Mouse (Mus musculus) heart, embryonic 14.5 days (tissue): Measurements from ENCODE around the gene Usp36. TPM values are rescaled to one million over a fixed set of nuclear protein-coding genes. Genes with fewer than 3 reads are reported as not detected.
A peak's percentile ranks its signal among the peaks of the same experiment; 100 is the strongest.

Experiments
- ATAC-seq: fragments of 200-750 bp; cut with Nextera tagmentation; 2 replicates; pipeline ENCODE4 v1.8.0; 2017; ENCODE audit warnings: low read depth, moderate TSS enrichment; ENCODE audit not compliant: insufficient number of reproducible peaks, insufficient read depth, low FRiP score
- H3K27ac ChIP-seq, 2 experiments: fragments of 200-500 bp in 1 of 2; fragments of 300-500 bp in 1 of 2; sonication (generic) in 1 of 2; replicated peaks in 1 of 2; 2 replicates each; pipeline ENCODE4 v1.5.1; 2012 to 2014; ENCODE audit warnings: low read depth in 2 of 2, low read length in 2 of 2, control low read depth in 1 of 2, mild to moderate bottlenecking in 1 of 2, mixed read lengths in 1 of 2; ENCODE audit not compliant: control insufficient read depth in 1 of 2, insufficient read depth in 1 of 2
- H3K27me3 ChIP-seq: fragments of 300-500 bp; sonication (generic); 2 replicates; pipeline ENCODE4 v1.6.1; 2014; ENCODE audit warnings: mild to moderate bottlenecking, low read length, control low read depth; ENCODE audit not compliant: control insufficient read depth, insufficient read depth
- H3K36me3 ChIP-seq: fragments of 300-500 bp; sonication (generic); 2 replicates; pipeline ENCODE4 v1.6.1; 2014; ENCODE audit warnings: mild to moderate bottlenecking, control low read depth, low read length, mixed read lengths; ENCODE audit not compliant: control insufficient read depth, insufficient read depth
- H3K4me1 ChIP-seq, 2 experiments: fragments of 200-500 bp in 1 of 2; fragments of 300-500 bp in 1 of 2; sonication (generic) in 1 of 2; 2 replicates each; pipeline ENCODE4 v1.6.1; 2012 to 2014; ENCODE audit warnings: low read length in 2 of 2, control low read depth in 1 of 2, mixed read lengths in 1 of 2; ENCODE audit not compliant: control insufficient read depth in 2 of 2, insufficient read depth in 2 of 2
- H3K4me2 ChIP-seq: fragments of 300-500 bp; sonication (generic); 2 replicates; pipeline ENCODE4 v1.6.1; 2014; ENCODE audit warnings: mild to moderate bottlenecking, low read length
- H3K4me3 ChIP-seq, 2 experiments: fragments of 200-500 bp in 1 of 2; fragments of 300-500 bp in 1 of 2; sonication (generic) in 1 of 2; 2 replicates each; pipeline ENCODE4 v1.5.1; 2012 to 2014; ENCODE audit warnings: low read length in 2 of 2, mild to moderate bottlenecking in 2 of 2, control low read depth in 1 of 2, low read depth in 1 of 2, moderate library complexity in 1 of 2; ENCODE audit not compliant: control insufficient read depth in 1 of 2, insufficient read depth in 1 of 2
- H3K9ac ChIP-seq: fragments of 300-500 bp; sonication (generic); 2 replicates; pipeline ENCODE4 v1.6.1; 2014; ENCODE audit warnings: mild to moderate bottlenecking, low read length
- H3K9me3 ChIP-seq: fragments of 300-500 bp; sonication (generic); 2 replicates; pipeline ENCODE4 v1.6.1; 2016; ENCODE audit warnings: low read length, control low read depth; ENCODE audit not compliant: control insufficient read depth
- WGBS: fragments of 180-500 bp; shearing (Covaris S2); extraction: QIAGEN DNeasy Blood & Tissue Kit; methylation state at CpG from one replicate; pipeline ENCODE4 v1.1.7; 2014; 5-methylcytosine and 5-hydroxymethylcytosine counted together
- polyA plus RNA-seq: library from polyadenylated mRNA; unstranded; fragments of >200 nt; fragmentation: Nextera tagmentation; extraction: Ambion mirVana; gene quantifications from 2 replicates; pipeline ENCODE4 v1.2.1, GENCODE M21; 2014

Usp36 gene
- polyA plus RNA-seq, 1 experiment from 2014 or later = 9.1 TPM

DNA sequence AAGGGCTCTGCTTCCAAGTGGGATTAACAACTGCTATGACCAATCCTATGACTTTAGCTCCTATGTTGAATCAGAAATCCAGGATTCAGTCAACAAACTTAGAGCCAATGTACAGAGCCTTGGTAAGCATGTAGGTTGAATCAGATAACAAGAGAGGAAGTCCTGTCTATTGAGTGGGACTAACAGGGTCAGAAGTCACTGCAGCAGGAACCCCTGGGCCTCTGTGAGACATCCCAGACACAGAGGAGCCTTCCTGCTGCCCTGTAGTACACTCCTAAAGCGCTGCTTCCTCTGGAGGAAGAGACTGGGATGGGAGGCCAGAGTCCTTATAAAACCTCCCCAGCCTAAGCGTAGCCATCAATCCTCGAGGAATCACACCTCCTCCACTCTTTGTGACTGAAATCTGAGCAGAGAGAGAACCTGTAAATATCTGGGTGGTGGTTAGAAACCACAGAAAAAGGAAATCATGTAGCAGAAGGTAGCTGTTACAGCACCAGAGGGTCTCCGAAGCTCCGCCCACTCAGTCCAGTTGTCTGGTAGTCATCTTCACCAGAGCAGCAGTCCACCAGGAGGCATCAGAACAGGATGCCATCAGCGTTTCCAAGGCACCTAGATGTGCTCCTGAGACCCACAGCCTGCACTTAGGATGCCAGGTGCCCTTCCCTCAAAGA is 53.4 kb downstream of the Usp36 start:
- H3K4me1 ChIP-seq = peaks cover 30 to 62% of the 10 kb centered on the region in 2 experiments

DNA sequence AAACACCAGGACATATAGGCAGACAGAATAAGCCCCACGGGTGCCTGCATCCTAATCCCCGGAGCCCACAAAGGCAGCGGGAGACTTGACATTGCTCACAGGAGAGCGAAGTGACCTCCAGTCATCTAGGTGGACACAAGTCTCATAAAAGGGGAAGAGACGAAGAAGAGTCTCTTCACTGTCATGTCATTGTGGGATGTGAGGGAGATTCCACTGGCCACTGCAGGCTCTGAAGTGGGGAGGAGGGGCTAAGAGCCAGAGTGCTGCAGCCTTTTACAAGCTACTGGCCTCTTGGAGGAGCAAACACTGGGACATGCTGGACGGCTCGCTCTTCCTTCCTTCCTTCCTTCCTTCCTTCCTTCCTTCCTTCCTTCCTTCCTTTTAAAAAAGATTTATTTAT is 55.1 kb downstream of the Usp36 start:
- H3K27me3 ChIP-seq = no peaks in the 10 kb centered on the region
- no peak overlapping the region for H3K4me2 ChIP-seq
- H3K36me3 ChIP-seq = no peaks in the 10 kb centered on the region
- no peak overlapping the region for H3K9ac ChIP-seq
- 55% methylated on average over 7 of the region's 7 CpGs for WGBS
- no peak overlapping the region for H3K4me3 ChIP-seq
- no peak for ATAC-seq
- peaks cover 19 to 50% of the 10 kb centered on the region in 2 experiments; a peak in 3 of 4 replicates for H3K4me1 ChIP-seq
- H3K9me3 ChIP-seq = no peaks in the 10 kb centered on the region
- H3K27ac ChIP-seq = peak overlapping the region; percentile 44 to 61

More for the DNA sequence above, 53.4 kb downstream of the Usp36 start:
- H3K9ac ChIP-seq = no peak overlapping the region
- peak overlapping the region; percentile 61 to 71 for H3K27ac ChIP-seq
- no peak overlapping the region for H3K4me2 ChIP-seq
- no peaks in the 10 kb centered on the region for H3K36me3 ChIP-seq
- H3K9me3 ChIP-seq = no peaks in the 10 kb centered on the region
- no peak overlapping the region for H3K4me3 ChIP-seq
- 61% methylated on average over 6 of the region's 6 CpGs for WGBS
- 0 out of 2 replicates have a peak, but pooled peaks have one; percentile 56 for ATAC-seq
- no peaks in the 10 kb centered on the region for H3K27me3 ChIP-seq

DNA sequence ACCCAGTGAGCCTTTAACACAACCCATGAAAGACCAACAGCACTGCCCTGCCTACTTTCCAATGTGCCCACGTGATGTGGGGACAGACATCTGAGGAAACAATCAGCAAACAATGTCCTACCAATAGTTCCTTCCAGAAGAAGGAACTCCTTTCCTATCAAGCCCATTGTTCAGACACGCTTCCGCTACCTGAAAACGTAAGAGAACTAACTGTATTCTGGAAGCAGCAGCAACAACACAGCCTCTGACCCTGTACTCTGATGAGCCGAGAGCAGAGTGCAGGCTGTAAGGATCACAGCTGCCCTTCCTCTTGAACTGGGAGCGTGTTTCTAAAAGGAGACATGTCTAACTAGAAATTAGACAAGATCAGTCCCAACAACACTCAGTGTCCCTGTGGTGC is 55.5 kb downstream of the Usp36 start:
- Histone ChIP-seq H3K36me3 (no peaks in the 10 kb centered on the region), H3K9me3 (no peaks in the 10 kb centered on the region), H3K27me3 (no peaks in the 10 kb centered on the region), H3K27ac (peak overlapping the region; percentile 44 to 61), H3K4me1 (peaks cover 16 to 45% of the 10 kb centered on the region in 2 experiments; a peak in 3 of 4 replicates), H3K4me3 (no peak overlapping the region), H3K9ac (no peak overlapping the region), H3K4me2 (no peak overlapping the region)
- 61% methylated on average over 6 of the region's 6 CpGs for WGBS
- no peak for ATAC-seq

GRCm38 (mm10) chr11:118233924-118234323 is 56.1 kb downstream of the Usp36 start:
- 51% methylated on average over 3 of the region's 3 CpGs for WGBS
- Histone ChIP-seq H3K36me3 (no peaks in the 10 kb centered on the region), H3K9ac (no peak overlapping the region), H3K27me3 (no peaks in the 10 kb centered on the region), H3K4me1 (peaks cover 16 to 40% of the 10 kb centered on the region in 2 experiments; a peak in 3 of 4 replicates), H3K27ac (0 out of 4 replicates have a peak overlapping the region, but pooled peaks of 1 of the 2 experiments have one; percentile 24), H3K9me3 (no peaks in the 10 kb centered on the region), H3K4me2 (no peak overlapping the region), H3K4me3 (no peak overlapping the region)
- no peak for ATAC-seq

- Histone ChIP-seq H3K36me3 (no peaks in the 10 kb centered on the region), H3K4me1 (peaks cover 16 to 28% of the 10 kb centered on the region in 2 experiments; a peak in 3 of 4 replicates), H3K9ac (no peak overlapping the region), H3K4me2 (no peak overlapping the region), H3K9me3 (no peaks in the 10 kb centered on the region), H3K4me3 (no peak overlapping the region), H3K27ac (no peak overlapping the region), H3K27me3 (no peaks in the 10 kb centered on the region)
- no peak for ATAC-seq
- 51% methylated on average over 7 of the region's 7 CpGs for WGBS
Measured at GRCm38 (mm10) chr11:118232314-118232831, 57.7 kb downstream of the Usp36 start.

DNA sequence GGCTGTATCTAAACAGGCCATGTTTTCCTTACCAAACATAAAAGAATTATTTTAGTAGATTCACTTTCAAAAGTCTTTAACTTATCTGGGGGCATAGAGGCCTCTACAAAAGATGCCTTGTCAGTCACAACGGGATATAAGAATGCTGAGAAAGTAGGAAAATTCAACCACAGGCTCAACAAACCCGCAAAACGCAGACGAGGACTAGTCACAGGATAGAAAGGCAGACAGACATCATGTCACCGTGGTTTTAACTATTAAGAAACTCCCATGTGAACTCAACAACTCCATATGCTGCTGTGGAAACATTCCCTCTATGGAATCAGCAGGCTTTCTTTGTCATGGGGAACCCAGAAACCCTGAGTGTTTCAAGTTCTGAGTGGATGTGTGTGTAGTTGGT is 60.1 kb downstream of the Usp36 start:
- Histone ChIP-seq H3K9ac (no peak overlapping the region), H3K27ac (no peak overlapping the region), H3K27me3 (no peaks in the 10 kb centered on the region), H3K4me1 (peaks cover 9 to 21% of the 10 kb centered on the region in 2 experiments; a peak in 3 of 4 replicates), H3K4me2 (no peak overlapping the region), H3K36me3 (no peaks in the 10 kb centered on the region), H3K4me3 (no peak overlapping the region), H3K9me3 (no peaks in the 10 kb centered on the region)
- ATAC-seq = no peak
- 79% methylated on average over 5 of the region's 5 CpGs for WGBS

- H3K9ac ChIP-seq = no peak overlapping the region
- H3K36me3 ChIP-seq = no peaks in the 10 kb centered on the region
- 57% methylated on average over 7 of the region's 7 CpGs for WGBS
- no peak overlapping the region for H3K4me2 ChIP-seq
- no peaks in the 10 kb centered on the region for H3K27me3 ChIP-seq
- H3K9me3 ChIP-seq = no peaks in the 10 kb centered on the region
- no peak overlapping the region for H3K27ac ChIP-seq
- H3K4me1 ChIP-seq = peaks cover 6 to 26% of the 10 kb centered on the region in 2 experiments
- no peak for ATAC-seq
- no peak overlapping the region for H3K4me3 ChIP-seq
Measured at GRCm38 (mm10) chr11:118227650-118228049, 62.4 kb downstream of the Usp36 start.
